ENCODE assay signal across 12 mouse cellular contexts in genomic region chr13:23529005-23529404, GRCm38 (mm10). TPM values are rescaled to one million over a fixed set of nuclear protein-coding genes. Genes with fewer than 3 reads are reported as not detected.
DNase-seq lines count a peak whose midpoint lies in the region; ATAC-seq and TF ChIP-seq lines count a peak whose summit lies in the region.
"Had no signal": no experiment of that assay in that cellular context is flagged by ENCODE, and none has a peak within 500 bp of the region (broad histone marks: within the 10 kb centered on the region; RNA-seq: fewer than 3 reads in every experiment).

No protein-coding gene starts in this region.

- peaks cover 38% of the 10 kb centered on the region for H3K4me1 ChIP-seq in heart, embryonic 13.5 days
- peaks cover 28% of the 10 kb centered on the region for H3K4me1 ChIP-seq in lung, embryonic 15.5 days
- H3K4me1 ChIP-seq in lung, adult 2 months (ENCODE audit: control insufficient read depth, insufficient read depth, low read length) = peaks cover 3% of the 10 kb centered on the region
- peaks cover 33% of the 10 kb centered on the region for H3K4me1 ChIP-seq in forebrain, embryonic 13.5 days
- H3K4me1 ChIP-seq in liver, embryonic 15.5 days (replicated peaks) = peaks cover 45% of the 10 kb centered on the region

- H3K9ac ChIP-seq in heart, embryonic 13.5 days = peak overlapping the region; percentile 70
- no peak overlapping the region for H3K9ac ChIP-seq in lung, embryonic 15.5 days
- no peak overlapping the region for H3K9ac ChIP-seq in forebrain, embryonic 13.5 days
- no peak overlapping the region for H3K9ac ChIP-seq in liver, embryonic 15.5 days

- H3K9me3 ChIP-seq in heart, embryonic 13.5 days = no peaks in the 10 kb centered on the region
- no peaks in the 10 kb centered on the region for H3K9me3 ChIP-seq in lung, embryonic 15.5 days
- no peaks in the 10 kb centered on the region for H3K9me3 ChIP-seq in forebrain, embryonic 13.5 days (replicated peaks)
- no peaks in the 10 kb centered on the region for H3K9me3 ChIP-seq in liver, embryonic 15.5 days (replicated peaks)

- peak overlapping the region; percentile 99 for H3K27ac ChIP-seq in heart, embryonic 13.5 days (replicated peaks)
- peak overlapping the region; percentile 33; the same call in 1 of the 2 replicates for H3K27ac ChIP-seq in lung, embryonic 15.5 days
- no peak overlapping the region for H3K27ac ChIP-seq in forebrain, embryonic 13.5 days
- peak overlapping the region; percentile 29; the same call in 1 of the 2 replicates for H3K27ac ChIP-seq in liver, embryonic 15.5 days (replicated peaks)

- 84% methylated on average over 5 of the region's 5 CpGs for WGBS in heart, embryonic 13.5 days
- 65% methylated on average over 5 of the region's 5 CpGs for WGBS in lung, embryonic 15.5 days
- 83% methylated on average over 5 of the region's 5 CpGs for WGBS in lung, adult 2 months
- WGBS in forebrain, embryonic 13.5 days = 84% methylated on average over 5 of the region's 5 CpGs
- 80% methylated on average over 5 of the region's 5 CpGs for WGBS in liver, embryonic 15.5 days (ENCODE audit: insufficient replicate concordance)

- H3K4me3 ChIP-seq in heart, embryonic 13.5 days = no peak overlapping the region
- H3K4me3 ChIP-seq in lung, embryonic 15.5 days = no peak overlapping the region
- H3K4me3 ChIP-seq in lung, adult 2 months (replicated peaks; ENCODE audit: extremely low read depth, low read depth, low read length) = no peak overlapping the region
- H3K4me3 ChIP-seq in forebrain, embryonic 13.5 days = 0 out of 2 replicates have a peak overlapping the region, but pooled peaks have one; percentile 7
- H3K4me3 ChIP-seq in liver, embryonic 15.5 days (replicated peaks) = no peak overlapping the region

- no peaks in the 10 kb centered on the region for H3K27me3 ChIP-seq in heart, embryonic 13.5 days (replicated peaks)
- H3K27me3 ChIP-seq in lung, embryonic 15.5 days = no peaks in the 10 kb centered on the region
- H3K27me3 ChIP-seq in forebrain, embryonic 13.5 days = no peaks in the 10 kb centered on the region
- no peaks in the 10 kb centered on the region for H3K27me3 ChIP-seq in liver, embryonic 15.5 days

- no peak for TF ChIP-seq POLR2A in lung, adult 2 months (IDR thresholded peaks at IDR 0.05; ENCODE audit: borderline replicate concordance, extremely low read depth, low read depth, low read length)

- H3K36me3 ChIP-seq in heart, embryonic 13.5 days = no peaks in the 10 kb centered on the region
- H3K36me3 ChIP-seq in lung, embryonic 15.5 days = no peaks in the 10 kb centered on the region
- no peaks in the 10 kb centered on the region for H3K36me3 ChIP-seq in forebrain, embryonic 13.5 days (ENCODE audit: poor library complexity, severe bottlenecking)
- no peaks in the 10 kb centered on the region for H3K36me3 ChIP-seq in liver, embryonic 15.5 days (replicated peaks)

- TF ChIP-seq CTCF in lung, adult 2 months (IDR thresholded peaks at IDR 0.05; ENCODE audit: insufficient read depth, low read length) = no peak

- ATAC-seq in heart, embryonic 13.5 days (ENCODE audit: extremely low read depth, insufficient number of reproducible peaks, low FRiP score, low TSS enrichment) = no peak
- no peak for ATAC-seq in lung, embryonic 15.5 days (ENCODE audit: borderline replicate concordance, extremely low read depth, low FRiP score, low TSS enrichment)
- no peak for ATAC-seq in forebrain, embryonic 13.5 days
- no peak for ATAC-seq in liver, embryonic 15.5 days (ENCODE audit: insufficient read depth)
- ATAC-seq: activated CD4-positive, CD25-positive, alpha-beta regulatory T cell, adult 4 months had no signal

- no peak for DNase-seq in heart, postnatal 4 days
- no peak for DNase-seq in lung, adult 2 months
- DNase-seq in layer of hippocampus, adult 9-10 months (ENCODE audit: low spot score) = no peak
- DNase-seq in retina, embryonic 14.5 days (ENCODE audit: low spot score) = no peak
- DNase-seq: lung, postnatal 36 days; thymus, postnatal 25 days had no signal

- peak overlapping the region; percentile 81 for H3K4me2 ChIP-seq in heart, embryonic 13.5 days
- peak overlapping the region; percentile 5; the same call in 1 of the 2 replicates for H3K4me2 ChIP-seq in lung, embryonic 15.5 days
- peak overlapping the region; percentile 35 for H3K4me2 ChIP-seq in forebrain, embryonic 13.5 days
- no peak overlapping the region for H3K4me2 ChIP-seq in liver, embryonic 15.5 days

RNA-seq across cellular contexts. Expression of gene Hist1h4h, which starts 1.8 kb away (rescaled TPM):
- polyA plus RNA-seq in heart, embryonic 13.5 days (2015; fragmentation: Nextera tagmentation; extraction: Ambion mirVana) = 6.3 and 7.2 TPM in 2 replicates
- total RNA-seq in heart, postnatal 4 days (2021) = 1,000 to 10,000 TPM; 1,227 to 1,327 TPM
- 6.9 and 8.1 TPM in 2 replicates for polyA plus RNA-seq in lung, embryonic 15.5 days (2015; fragmentation: Nextera tagmentation; extraction: Ambion mirVana)
- 27.1 and 28.0 TPM in 2 replicates for polyA plus RNA-seq in lung, adult 2 months (2012; rRNA removed)
- 5.2 and 6.4 TPM in 2 replicates for polyA plus RNA-seq in forebrain, embryonic 13.5 days (2015; fragmentation: Nextera tagmentation; extraction: Ambion mirVana)
- 4.6 and 7.0 TPM in 2 replicates for polyA plus RNA-seq in liver, embryonic 15.5 days (2015; fragmentation: Nextera tagmentation; extraction: Ambion mirVana)

RNA-seq across cellular contexts. Expression of gene Hist1h2af, which starts 4.7 kb away (rescaled TPM):
- 2.0 and 3.0 TPM in 2 replicates for polyA plus RNA-seq in heart, embryonic 13.5 days (2015; fragmentation: Nextera tagmentation; extraction: Ambion mirVana)
- 100 to 1,000 TPM; 480 to 499 TPM for total RNA-seq in heart, postnatal 4 days (2021)
- 6.2 and 8.4 TPM in 2 replicates for polyA plus RNA-seq in lung, embryonic 15.5 days (2015; fragmentation: Nextera tagmentation; extraction: Ambion mirVana)
- 28.7 and 47.1 TPM in 2 replicates for polyA plus RNA-seq in lung, adult 2 months (2012; rRNA removed)
- 9.5 and 10.0 TPM in 2 replicates for polyA plus RNA-seq in forebrain, embryonic 13.5 days (2015; fragmentation: Nextera tagmentation; extraction: Ambion mirVana)
- 8.3 and 9.7 TPM in 2 replicates for polyA plus RNA-seq in liver, embryonic 15.5 days (2015; fragmentation: Nextera tagmentation; extraction: Ambion mirVana)
- polyA plus RNA-seq: activated CD4-positive, CD25-positive, alpha-beta regulatory T cell, adult 4 months; neural tube, embryonic 14.5 days had no signal

RNA-seq across cellular contexts. Expression of gene Hist1h3g, which starts 6.2 kb away (rescaled TPM):
- polyA plus RNA-seq in heart, embryonic 13.5 days (2015; fragmentation: Nextera tagmentation; extraction: Ambion mirVana) = 4.1 and 5.5 TPM in 2 replicates
- total RNA-seq in heart, postnatal 4 days (2021) = 100 to 1,000 TPM; 165 to 172 TPM
- 9.5 and 10.8 TPM in 2 replicates for polyA plus RNA-seq in lung, embryonic 15.5 days (2015; fragmentation: Nextera tagmentation; extraction: Ambion mirVana)
- polyA plus RNA-seq in lung, adult 2 months (2012; rRNA removed) = 2.1 and 2.3 TPM in 2 replicates
- 10.0 and 11.6 TPM in 2 replicates for polyA plus RNA-seq in forebrain, embryonic 13.5 days (2015; fragmentation: Nextera tagmentation; extraction: Ambion mirVana)
- polyA plus RNA-seq in liver, embryonic 15.5 days (2015; fragmentation: Nextera tagmentation; extraction: Ambion mirVana) = 9.4 and 11.7 TPM in 2 replicates

RNA-seq across cellular contexts. Expression of gene Hist1h2bh, which starts 14.2 kb away (rescaled TPM):
- 0.32 and 0.52 TPM in 2 replicates for polyA plus RNA-seq in heart, embryonic 13.5 days (2015; fragmentation: Nextera tagmentation; extraction: Ambion mirVana)
- 10 to 100 TPM; 23.5 to 23.8 TPM for total RNA-seq in heart, postnatal 4 days (2021)
- polyA plus RNA-seq in lung, embryonic 15.5 days (2015; fragmentation: Nextera tagmentation; extraction: Ambion mirVana) = 1.4 TPM in 2 replicates
- polyA plus RNA-seq in lung, adult 2 months (2012; rRNA removed) = 0.66 and 0.87 TPM in 2 replicates
- 0.76 and 0.97 TPM in 2 replicates for polyA plus RNA-seq in forebrain, embryonic 13.5 days (2015; fragmentation: Nextera tagmentation; extraction: Ambion mirVana)
- 1.5 and 1.6 TPM in 2 replicates for polyA plus RNA-seq in liver, embryonic 15.5 days (2015; fragmentation: Nextera tagmentation; extraction: Ambion mirVana)
- polyA plus RNA-seq: neural tube, embryonic 14.5 days had no signal

RNA-seq across cellular contexts. Expression of gene Hist1h3f, which starts 14.8 kb away (rescaled TPM):
- 0.28 and 0.48 TPM in 2 replicates for polyA plus RNA-seq in heart, embryonic 13.5 days (2015; fragmentation: Nextera tagmentation; extraction: Ambion mirVana)
- total RNA-seq in heart, postnatal 4 days (2021) = 100 to 1,000 TPM; 121 to 128 TPM
- polyA plus RNA-seq in lung, embryonic 15.5 days (2015; fragmentation: Nextera tagmentation; extraction: Ambion mirVana) = 0.75 and 1.5 TPM in 2 replicates
- polyA plus RNA-seq in lung, adult 2 months (2012; rRNA removed) = 1.3 and 1.7 TPM in 2 replicates
- polyA plus RNA-seq in forebrain, embryonic 13.5 days (2015; fragmentation: Nextera tagmentation; extraction: Ambion mirVana) = 1.2 and 1.3 TPM in 2 replicates
- polyA plus RNA-seq in liver, embryonic 15.5 days (2015; fragmentation: Nextera tagmentation; extraction: Ambion mirVana) = 0.99 and 1.4 TPM in 2 replicates
- polyA plus RNA-seq: neural tube, embryonic 14.5 days had no signal
